Mouse (Mus musculus) C2C12 (cell line): ENCODE results near the gene Tuba1a. TPM values are rescaled to one million over a fixed set of nuclear protein-coding genes. Genes with fewer than 3 reads are reported as not detected.

Source experiments
- H3K27me3 ChIP-seq: one replicate; pipeline ENCODE4 v1.6.1; 2011; ENCODE audit not compliant: control insufficient read depth, insufficient read depth, insufficient read length
- H3K36me3 ChIP-seq: one replicate; pipeline ENCODE4 v1.6.1; 2011; ENCODE audit not compliant: control insufficient read depth, insufficient read depth
- H3K4me3 ChIP-seq: one replicate; pipeline ENCODE4 v1.5.1; 2011; ENCODE audit warnings: mild to moderate bottlenecking, control low read depth; ENCODE audit not compliant: poor library complexity, insufficient read depth, severe bottlenecking
- H3K79me2 ChIP-seq: one replicate; pipeline ENCODE4 v1.6.1; 2011; ENCODE audit not compliant: control insufficient read depth, insufficient read depth
- H3K79me3 ChIP-seq: one replicate; pipeline ENCODE4 v1.6.1; 2011; ENCODE audit warnings: low read depth, control low read depth
- H3ac ChIP-seq: one replicate; pipeline ENCODE3; 2011; ENCODE audit warnings: low read depth; ENCODE audit not compliant: control insufficient read depth, insufficient read length
- CEBPB ChIP-seq: IDR thresholded peaks from one replicate; pipeline ENCODE4 v1.6.1; 2011; ENCODE audit warnings: low read depth, mild to moderate bottlenecking, control low read depth, moderate library complexity
- CTCF ChIP-seq: IDR thresholded peaks from one replicate; pipeline ENCODE4 v1.5.1; 2011; ENCODE audit not compliant: control insufficient read depth, insufficient read depth, insufficient read length
- FOSL1 ChIP-seq: IDR thresholded peaks from one replicate; pipeline ENCODE4 v1.8.0; 2011; ENCODE audit warnings: mild to moderate bottlenecking, low read length; ENCODE audit not compliant: poor library complexity, insufficient read depth, severe bottlenecking
- MAX ChIP-seq: IDR thresholded peaks from one replicate; pipeline ENCODE4 v1.6.1; 2011; ENCODE audit warnings: mild to moderate bottlenecking, control low read depth
- MYOD1 ChIP-seq: IDR thresholded peaks from one replicate; pipeline ENCODE4 v1.6.1; 2011; ENCODE audit warnings: low read depth; ENCODE audit not compliant: control insufficient read depth, insufficient read length
- MYOG ChIP-seq: IDR thresholded peaks from one replicate; pipeline ENCODE4 v1.6.1; 2011; ENCODE audit not compliant: control insufficient read depth, insufficient read length; ENCODE audit errors: extremely low read depth
- USF1 ChIP-seq: IDR thresholded peaks from one replicate; pipeline ENCODE4 v1.6.1; 2011; ENCODE audit warnings: low read depth, mild to moderate bottlenecking, control low read depth, moderate library complexity
- polyA plus RNA-seq: library from polyadenylated mRNA; unstranded; fragments of >200 nt; fragmentation: generic; extraction: Trizol; gene quantifications from one replicate; pipeline ENCODE4 v1.2.1, GENCODE M21; 2012; ENCODE audit warnings: missing spikeins

Gene Tuba1a
- polyA plus RNA-seq, 1 experiment: 2,758 TPM

GRCm38 (mm10) chr15:98996840-98997239, 43.3 kb upstream of the Tuba1a start:
- TF ChIP-seq MYOG (no peak), MAX (no peak), MYOD1 (no peak), CTCF (no peak), USF1 (no peak), CEBPB (no peak), FOSL1 (no peak)
- H3K79me2 ChIP-seq: no peaks in the 10 kb centered on the region
- H3ac ChIP-seq: no peak overlapping the region
- no peaks in the 10 kb centered on the region for H3K27me3 ChIP-seq
- H3K79me3 ChIP-seq: no peaks in the 10 kb centered on the region
- no peak overlapping the region for H3K4me3 ChIP-seq
- H3K36me3 ChIP-seq: no peaks in the 10 kb centered on the region

GRCm38 (mm10) chr15:98994957-98995520, 41.5 kb upstream of the Tuba1a start:
- Histone ChIP-seq H3K79me2 (no peaks in the 10 kb centered on the region), H3K27me3 (no peaks in the 10 kb centered on the region), H3K4me3 (no peak overlapping the region), H3K36me3 (no peaks in the 10 kb centered on the region), H3K79me3 (no peaks in the 10 kb centered on the region), H3ac (no peak overlapping the region)
- TF ChIP-seq MYOG (no peak), CEBPB (no peak), CTCF (no peak), MYOD1 (no peak), MAX (no peak), USF1 (no peak), FOSL1 (no peak)

GRCm38 (mm10) chr15:98993865-98994264, 40.4 kb upstream of the Tuba1a start:
- no peaks in the 10 kb centered on the region for H3K79me2 ChIP-seq
- no peak overlapping the region for H3K4me3 ChIP-seq

GRCm38 (mm10) chr15:98993093-98993793, 39.7 kb upstream of the Tuba1a start:
- no peaks in the 10 kb centered on the region for H3K79me3 ChIP-seq
- no peaks in the 10 kb centered on the region for H3K79me2 ChIP-seq
- H3K36me3 ChIP-seq: no peaks in the 10 kb centered on the region
- peak overlapping the region; percentile 84 for H3ac ChIP-seq
- H3K4me3 ChIP-seq: peak overlapping the region; percentile 32
- TF ChIP-seq USF1 (no peak), MYOD1 (peak; percentile 14), FOSL1 (no peak), MYOG (no peak), CTCF (peak; percentile 100), CEBPB (peak; percentile 95), MAX (peak; percentile 96)
- H3K27me3 ChIP-seq: no peaks in the 10 kb centered on the region

More at GRCm38 (mm10) chr15:98993865-98994264, 40.4 kb upstream of the Tuba1a start:
- no peak overlapping the region for H3ac ChIP-seq
- TF ChIP-seq FOSL1 (no peak), MYOD1 (no peak), CTCF (peak; percentile 87), CEBPB (peak; percentile 39), MAX (peak; percentile 67), MYOG (no peak), USF1 (no peak)
- no peaks in the 10 kb centered on the region for H3K79me3 ChIP-seq
- no peaks in the 10 kb centered on the region for H3K36me3 ChIP-seq
- H3K27me3 ChIP-seq: no peaks in the 10 kb centered on the region

- H3K79me2 ChIP-seq: no peaks in the 10 kb centered on the region
- peak overlapping the region; percentile 15 for H3K4me3 ChIP-seq
- no peaks in the 10 kb centered on the region for H3K36me3 ChIP-seq
- H3ac ChIP-seq: peak overlapping the region; percentile 42
- no peaks in the 10 kb centered on the region for H3K27me3 ChIP-seq
- TF ChIP-seq MAX (peak; percentile 77), USF1 (no peak), MYOD1 (peak; percentile 3)
- no peaks in the 10 kb centered on the region for H3K79me3 ChIP-seq
Observed at GRCm38 (mm10) chr15:98992086-98992912, 38.8 kb upstream of the Tuba1a start.
